Comparison of ENCODE assay signal across 23 mouse cellular contexts in the genomic region with DNA sequence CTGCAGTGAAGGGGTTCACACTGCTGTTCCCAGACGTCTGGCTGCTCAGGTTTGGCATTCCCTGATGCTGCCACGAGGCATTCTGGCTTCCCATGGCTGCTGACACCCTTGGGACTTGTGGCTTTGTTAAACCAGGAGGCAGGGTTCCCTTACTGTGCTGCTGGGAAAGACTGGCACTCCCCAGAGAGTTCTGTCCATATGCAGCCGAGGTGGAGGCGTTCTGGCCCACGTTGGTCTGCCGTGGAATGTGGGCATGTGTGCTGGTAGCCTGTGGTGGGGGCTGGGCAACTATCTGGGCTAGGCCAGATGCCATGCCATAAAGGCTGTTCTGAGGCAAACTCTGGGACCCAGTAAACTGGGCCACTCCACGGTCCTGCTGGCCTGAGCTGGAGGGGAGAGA. TPM values are rescaled to one million over a fixed set of nuclear protein-coding genes. Genes with fewer than 3 reads are reported as not detected.
A peak's percentile ranks its signal among the peaks of the same experiment; 100 is the strongest.
DNase-seq lines count a peak whose midpoint lies in the region; ATAC-seq and TF ChIP-seq lines count a peak whose summit lies in the region.
"Had no signal": no experiment of that assay in that cellular context is flagged by ENCODE, and none has a peak within 500 bp of the region (broad histone marks: within the 10 kb centered on the region; RNA-seq: fewer than 3 reads in every experiment).

No protein-coding gene starts in this region.

- peak in 1 of 2 experiments; percentile 66 for DNase-seq in left cerebral cortex, adult 2 months (ENCODE audit: extremely low spot score in 1 of 2, low spot score in 2 of 2)
- DNase-seq in left cerebral cortex, adult 11 months (ENCODE audit: low spot score): no peak
- peak; percentile 82 for DNase-seq in 3134 (ENCODE audit: extremely low read depth, insufficient read length, low spot score)
- no peak for DNase-seq in liver, embryonic 11.5 days (ENCODE audit: low spot score)
- DNase-seq: adrenal gland, postnatal 14 days; cerebellum, adult 11 months; cerebellum, postnatal 10 days; gastrocnemius, postnatal 36 days; heart, postnatal 14 days; kidney, adult 9 months; lung, postnatal 10 days; midbrain, embryonic 14.5 days had no signal

- H3K4me2 ChIP-seq in myocyte (ENCODE audit: low read depth): peak overlapping the region; percentile 32
- no peak overlapping the region for H3K4me2 ChIP-seq in liver, embryonic 11.5 days
- H3K4me2 ChIP-seq: embryonic facial prominence, embryonic 12.5 days; heart, embryonic 12.5 days; hindbrain, embryonic 15.5 days; intestine, embryonic 15.5 days; limb, embryonic 15.5 days had no signal

- H3K27ac ChIP-seq in left cerebral cortex, adult 2 months: peak overlapping the region; percentile 54
- no peak overlapping the region for H3K27ac ChIP-seq in liver, embryonic 11.5 days (ENCODE audit: low read depth, low read length)
- H3K27ac ChIP-seq: embryonic facial prominence, embryonic 12.5 days; hindbrain, embryonic 15.5 days; intestine, embryonic 15.5 days; limb, embryonic 15.5 days had no signal

- no peak overlapping the region for H3K4me3 ChIP-seq in left cerebral cortex, adult 2 months
- H3K4me3 ChIP-seq in C2C12 (ENCODE audit: insufficient read depth, poor library complexity, severe bottlenecking) (no peak overlapping the region), myocyte (no peak overlapping the region)
- H3K4me3 ChIP-seq in liver, embryonic 11.5 days (ENCODE audit: low read depth, low read length): no peak overlapping the region
- H3K4me3 ChIP-seq: embryonic facial prominence, embryonic 12.5 days; erythroblast, embryonic 14.5 days; heart, embryonic 12.5 days; hindbrain, embryonic 15.5 days; intestine, embryonic 15.5 days; limb, embryonic 15.5 days had no signal

- H3K79me2 ChIP-seq in C2C12 (ENCODE audit: control insufficient read depth, insufficient read depth): no peaks in the 10 kb centered on the region
- H3K79me2 ChIP-seq in myocyte (ENCODE audit: control insufficient read depth, insufficient read depth): no peaks in the 10 kb centered on the region

- intact Hi-C loops in left cerebral cortex, adult 2 months (cut with DNase I): no loop called here

- TF ChIP-seq POLR2A in myocyte (IDR thresholded peaks at IDR 0.05; ENCODE audit: insufficient read length, low read depth): peak; percentile 7

- H3K9ac ChIP-seq in liver, embryonic 11.5 days (ENCODE audit: low read depth, low read length): no peak overlapping the region
- H3K9ac ChIP-seq: embryonic facial prominence, embryonic 12.5 days; heart, embryonic 12.5 days; hindbrain, embryonic 15.5 days; intestine, embryonic 15.5 days; limb, embryonic 15.5 days had no signal

- H3K36me3 ChIP-seq in C2C12 (ENCODE audit: control insufficient read depth, insufficient read depth) (peaks cover 72% of the 10 kb centered on the region), myocyte (ENCODE audit: control insufficient read depth, insufficient read depth) (peaks cover 37% of the 10 kb centered on the region)
- H3K36me3 ChIP-seq in liver, embryonic 11.5 days (ENCODE audit: control insufficient read depth, insufficient read depth, low read length): peaks cover 34% of the 10 kb centered on the region

- H3K4me1 ChIP-seq in liver, embryonic 11.5 days (replicated peaks; ENCODE audit: control insufficient read depth, insufficient read depth, low read length): no peaks in the 10 kb centered on the region
- H3K4me1 ChIP-seq: embryonic facial prominence, embryonic 12.5 days; hindbrain, embryonic 15.5 days had no signal

- no peaks in the 10 kb centered on the region for H3K79me3 ChIP-seq in C2C12 (ENCODE audit: low read depth)

- no peak for ATAC-seq in monocyte, adult 5-6 weeks (replicated peaks; ENCODE audit: insufficient number of reproducible peaks, low FRiP score, low TSS enrichment, poor library complexity, severe bottlenecking)
- no peak for ATAC-seq in liver, embryonic 11.5 days (replicated peaks; ENCODE audit: low FRiP score)
- ATAC-seq: CD4-positive, CD25-positive, alpha-beta regulatory T cell, adult 4 months; forebrain, embryonic 14.5 days; intestine, embryonic 15.5 days had no signal

- H3K27me3 ChIP-seq in C2C12 (ENCODE audit: control insufficient read depth, insufficient read depth, insufficient read length) (no peaks in the 10 kb centered on the region), myocyte (ENCODE audit: control insufficient read depth, insufficient read depth, insufficient read length) (no peaks in the 10 kb centered on the region)
- H3K27me3 ChIP-seq in liver, embryonic 11.5 days (replicated peaks; ENCODE audit: control insufficient read depth, insufficient read depth, low read length): no peaks in the 10 kb centered on the region
- H3K27me3 ChIP-seq: embryonic facial prominence, embryonic 12.5 days; heart, embryonic 12.5 days; hindbrain, embryonic 15.5 days; intestine, embryonic 15.5 days; limb, embryonic 15.5 days had no signal

- WGBS in liver, embryonic 11.5 days: 84% methylated on average over 7 of the region's 7 CpGs

- H3ac ChIP-seq in C2C12 (ENCODE audit: control insufficient read depth, insufficient read length, low read depth) (no peak overlapping the region), myocyte (ENCODE audit: control insufficient read depth, insufficient read length) (no peak overlapping the region)

- TF ChIP-seq CTCF in left cerebral cortex, adult 2 months (IDR thresholded peaks at IDR 0.05): no peak
- no peak for TF ChIP-seq CTCF in C2C12 (IDR thresholded peaks at IDR 0.05; ENCODE audit: control insufficient read depth, insufficient read depth, insufficient read length)

- no peaks in the 10 kb centered on the region for H3K9me3 ChIP-seq in liver, embryonic 11.5 days (ENCODE audit: control insufficient read depth, low read length)
- H3K9me3 ChIP-seq: embryonic facial prominence, embryonic 12.5 days; heart, embryonic 12.5 days; hindbrain, embryonic 15.5 days; intestine, embryonic 15.5 days; limb, embryonic 15.5 days had no signal

TF ChIP-seq in C2C12, 6 proteins besides CTCF, POLR2A, EP300 and RAD21:
- TF ChIP-seq FOSL1 (IDR thresholded peaks at IDR 0.05; ENCODE audit: insufficient read depth, low read length, poor library complexity, severe bottlenecking) (no peak), MAX (IDR thresholded peaks at IDR 0.05) (peak; percentile 89), USF1 (IDR thresholded peaks at IDR 0.05; ENCODE audit: low read depth) (no peak)

TF ChIP-seq in myocyte, 11 proteins besides CTCF, POLR2A, EP300 and RAD21:
- TF ChIP-seq MAX (IDR thresholded peaks at IDR 0.05; ENCODE audit: low read depth) (peak; percentile 39), MYOG (IDR thresholded peaks at IDR 0.05; ENCODE audit: control insufficient read depth in 1 of 3, insufficient read depth in 1 of 3, insufficient read length in 2 of 3, low read depth in 2 of 3) (peak in 2 of 3 experiments; percentile 56 to 76), SRF (IDR thresholded peaks at IDR 0.05; ENCODE audit: control insufficient read depth, insufficient read length, low read depth) (no peak), MYOD1 (IDR thresholded peaks at IDR 0.05; ENCODE audit: control insufficient read depth in 1 of 3, insufficient read length in 2 of 3, low read depth in 2 of 3) (peak in 2 of 3 experiments; percentile 40 to 72)

RNA-seq across cellular contexts. Expression of gene Ltc4s, which starts 19.9 kb away (rescaled TPM):
- total RNA-seq in left cerebral cortex, adult 2 months (2021): 1 to 10 TPM; 5.9 to 8.7 TPM
- 1.3 TPM for polyA plus RNA-seq in C2C12 (2012; fragmentation: generic; extraction: Trizol)
- 1.8 TPM for polyA plus RNA-seq in myocyte (2012; fragmentation: generic; extraction: Trizol)
- total RNA-seq in monocyte, adult 5-6 weeks (2017): not detected in 3 replicates
- polyA plus RNA-seq in liver, embryonic 11.5 days (2014; fragmentation: Nextera tagmentation; extraction: Ambion mirVana): 0.82 and 2.6 TPM in 2 replicates
- polyA plus RNA-seq: CD4-positive, CD25-positive, alpha-beta regulatory T cell, adult 4 months; erythroblast, embryonic 14.5 days had no signal

RNA-seq across cellular contexts. Expression of gene Maml1, which starts 33.8 kb away (rescaled TPM):
- 10 to 100 TPM; 11.1 to 11.5 TPM for total RNA-seq in left cerebral cortex, adult 2 months (2021)
- polyA plus RNA-seq in C2C12 (2012; fragmentation: generic; extraction: Trizol): 14.8 TPM
- 13.7 TPM for polyA plus RNA-seq in myocyte (2012; fragmentation: generic; extraction: Trizol)
- 12.4 to 18.2 TPM (median 13.2 TPM) in 3 replicates for total RNA-seq in monocyte, adult 5-6 weeks (2017)
- polyA plus RNA-seq in liver, embryonic 11.5 days (2014; fragmentation: Nextera tagmentation; extraction: Ambion mirVana): 4.4 and 5.6 TPM in 2 replicates

RNA-seq across cellular contexts. Expression of gene Mgat4b, which starts 47.6 kb away (rescaled TPM):
- 10 to 100 TPM; 63.1 to 67.0 TPM for total RNA-seq in left cerebral cortex, adult 2 months (2021)
- polyA plus RNA-seq in C2C12 (2012; fragmentation: generic; extraction: Trizol) (139 TPM), myocyte (2012; fragmentation: generic; extraction: Trizol) (89.2 TPM)
- total RNA-seq in monocyte, adult 5-6 weeks (2017): 4.9 to 20.2 TPM (median 13.9 TPM) in 3 replicates
- 22.3 and 25.4 TPM in 2 replicates for polyA plus RNA-seq in liver, embryonic 11.5 days (2014; fragmentation: Nextera tagmentation; extraction: Ambion mirVana)

RNA-seq across cellular contexts. Expression of gene Sqstm1, which starts 47.7 kb away (rescaled TPM):
- 100 to 1,000 TPM; 474 to 490 TPM for total RNA-seq in left cerebral cortex, adult 2 months (2021)
- polyA plus RNA-seq in C2C12 (2012; fragmentation: generic; extraction: Trizol): 660 TPM
- 873 TPM for polyA plus RNA-seq in myocyte (2012; fragmentation: generic; extraction: Trizol)
- 878 to 1,339 TPM (median 1,041 TPM) in 3 replicates for total RNA-seq in monocyte, adult 5-6 weeks (2017)
- polyA plus RNA-seq in liver, embryonic 11.5 days (2014; fragmentation: Nextera tagmentation; extraction: Ambion mirVana): 176 and 177 TPM in 2 replicates
